In the genomic region with DNA sequence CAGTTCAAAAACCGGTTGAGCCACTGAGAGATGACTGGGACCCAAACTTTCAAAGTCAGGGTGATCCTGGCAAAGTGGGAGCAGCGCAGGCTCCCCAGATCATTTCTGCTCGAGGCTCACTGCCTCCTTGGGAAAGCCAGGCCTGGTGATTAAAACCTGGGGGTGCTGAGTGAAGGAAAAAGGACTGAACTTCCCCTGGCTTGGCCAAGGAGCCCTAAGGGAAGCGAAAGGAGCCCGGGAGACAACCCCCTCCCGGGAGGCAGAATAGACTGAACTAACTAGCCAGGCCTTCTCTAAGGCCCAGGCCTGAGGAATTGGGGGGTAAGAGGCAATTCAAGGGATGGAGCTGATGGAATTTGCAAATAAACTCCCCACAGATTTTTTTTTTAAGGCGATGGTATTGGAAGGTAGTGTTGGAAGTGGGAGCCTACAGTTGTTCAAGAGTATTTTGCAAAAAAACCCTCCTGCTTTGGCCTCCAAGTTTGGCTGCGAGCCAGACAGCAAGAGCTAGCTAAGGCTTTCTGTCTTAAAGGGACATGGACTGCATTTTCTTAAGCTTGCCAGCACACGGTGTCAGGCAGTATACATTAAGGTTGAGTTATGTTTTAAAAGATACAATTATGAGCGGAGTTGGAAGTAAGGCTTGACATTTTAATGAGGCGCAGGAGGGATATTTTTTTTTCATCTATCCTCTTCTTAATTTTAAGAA, we compare ENCODE assay signal across 9 mouse cellular contexts. TPM values are rescaled to one million over a fixed set of nuclear protein-coding genes. Genes with fewer than 3 reads are reported as not detected.
A peak's percentile ranks its signal among the peaks of the same experiment; 100 is the strongest.
DNase-seq lines count a peak whose midpoint lies in the region; ATAC-seq and TF ChIP-seq lines count a peak whose summit lies in the region.
"Had no signal": no experiment of that assay in that cellular context is flagged by ENCODE, and none has a peak within 500 bp of the region (broad histone marks: within the 10 kb centered on the region; RNA-seq: fewer than 3 reads in every experiment).

No protein-coding gene starts in this region.

- H3K4me3 ChIP-seq in forebrain, embryonic 13.5 days, result peak overlapping the region; percentile 20
- H3K4me3 ChIP-seq in kidney, embryonic 15.5 days (replicated peaks), result no peak overlapping the region
- H3K4me3 ChIP-seq in neural tube, embryonic 15.5 days (replicated peaks), result peak overlapping the region; percentile 69
- H3K4me3 ChIP-seq in intestine, embryonic 16.5 days (ENCODE audit: low read length), result no peak overlapping the region
- H3K4me3 ChIP-seq in liver, embryonic 12.5 days, result no peak overlapping the region
- no peak overlapping the region for H3K4me3 ChIP-seq in layer of hippocampus, adult 2 months

- H3K4me2 ChIP-seq in forebrain, embryonic 13.5 days, result peak overlapping the region; percentile 79
- peak overlapping the region; percentile 63 for H3K4me2 ChIP-seq in kidney, embryonic 15.5 days
- H3K4me2 ChIP-seq in neural tube, embryonic 15.5 days, result peak overlapping the region; percentile 91
- H3K4me2 ChIP-seq in intestine, embryonic 16.5 days (ENCODE audit: low read depth, low read length), result no peak overlapping the region
- H3K4me2 ChIP-seq in liver, embryonic 12.5 days, result no peak overlapping the region

- no peak for ATAC-seq in forebrain, embryonic 13.5 days
- no peak for ATAC-seq in kidney, embryonic 15.5 days (replicated peaks; ENCODE audit: low FRiP score)
- no peak for ATAC-seq in neural tube, embryonic 15.5 days (ENCODE audit: low FRiP score)
- no peak for ATAC-seq in intestine, embryonic 16.5 days
- no peak for ATAC-seq in liver, embryonic 12.5 days

- peak; percentile 74 for DNase-seq in A20 (ENCODE audit: low read depth, low spot score)
- peak; percentile 74 for DNase-seq in R1 (ENCODE audit: low read depth, low spot score)
- DNase-seq in layer of hippocampus, adult 2 months (ENCODE audit: low spot score in 2 of 2), result no peak

- H3K9ac ChIP-seq in forebrain, embryonic 13.5 days, result no peak overlapping the region
- no peak overlapping the region for H3K9ac ChIP-seq in kidney, embryonic 15.5 days
- peak overlapping the region; percentile 60; the same call in 1 of the 2 replicates for H3K9ac ChIP-seq in neural tube, embryonic 15.5 days (replicated peaks)
- H3K9ac ChIP-seq in intestine, embryonic 16.5 days (ENCODE audit: low read depth, low read length), result no peak overlapping the region
- H3K9ac ChIP-seq in liver, embryonic 12.5 days, result no peak overlapping the region
- H3K9ac ChIP-seq: liver, embryonic 14.5 days had no signal

- no peak overlapping the region for H3K27ac ChIP-seq in forebrain, embryonic 13.5 days
- peak overlapping the region; percentile 37; the same call in 1 of the 2 replicates for H3K27ac ChIP-seq in kidney, embryonic 15.5 days
- peak overlapping the region; percentile 87 for H3K27ac ChIP-seq in neural tube, embryonic 15.5 days (replicated peaks)
- H3K27ac ChIP-seq in intestine, embryonic 16.5 days (ENCODE audit: low read length), result no peak overlapping the region
- H3K27ac ChIP-seq in liver, embryonic 12.5 days, result no peak overlapping the region
- no peak overlapping the region for H3K27ac ChIP-seq in layer of hippocampus, adult 2 months
- H3K27ac ChIP-seq: liver, embryonic 14.5 days had no signal

- H3K36me3 ChIP-seq in forebrain, embryonic 13.5 days (ENCODE audit: poor library complexity, severe bottlenecking), result no peaks in the 10 kb centered on the region
- H3K36me3 ChIP-seq in kidney, embryonic 15.5 days, result peaks cover 3% of the 10 kb centered on the region; the same call in 1 of the 2 replicates
- no peaks in the 10 kb centered on the region for H3K36me3 ChIP-seq in neural tube, embryonic 15.5 days
- no peaks in the 10 kb centered on the region for H3K36me3 ChIP-seq in intestine, embryonic 16.5 days (ENCODE audit: control insufficient read depth, insufficient read depth, low read length)
- H3K36me3 ChIP-seq in liver, embryonic 12.5 days, result no peaks in the 10 kb centered on the region

- no peaks in the 10 kb centered on the region for H3K9me3 ChIP-seq in forebrain, embryonic 13.5 days (replicated peaks)
- H3K9me3 ChIP-seq in kidney, embryonic 15.5 days (replicated peaks), result no peaks in the 10 kb centered on the region
- no peaks in the 10 kb centered on the region for H3K9me3 ChIP-seq in neural tube, embryonic 15.5 days (replicated peaks)
- no peaks in the 10 kb centered on the region for H3K9me3 ChIP-seq in intestine, embryonic 16.5 days (ENCODE audit: control insufficient read depth, low read length)
- no peaks in the 10 kb centered on the region for H3K9me3 ChIP-seq in liver, embryonic 12.5 days (replicated peaks)

- no peak for TF ChIP-seq CTCF in layer of hippocampus, adult 2 months (conservative IDR thresholded peaks at IDR 0.05)

- H3K4me1 ChIP-seq in forebrain, embryonic 13.5 days, result peaks cover 24% of the 10 kb centered on the region; the same call in 1 of the 2 replicates
- H3K4me1 ChIP-seq in kidney, embryonic 15.5 days, result peaks cover 41% of the 10 kb centered on the region
- peaks cover 31% of the 10 kb centered on the region for H3K4me1 ChIP-seq in neural tube, embryonic 15.5 days
- H3K4me1 ChIP-seq in intestine, embryonic 16.5 days (ENCODE audit: control insufficient read depth, insufficient read depth, low read length), result 0 out of 2 replicates have a peak, but pooled peaks cover 2% of the 10 kb centered on the region
- peaks cover 3% of the 10 kb centered on the region; the same call in 1 of the 2 replicates for H3K4me1 ChIP-seq in liver, embryonic 12.5 days

- 16% methylated on average over 11 of the region's 11 CpGs for WGBS in forebrain, embryonic 13.5 days
- WGBS in kidney, embryonic 15.5 days, result 36% methylated on average over 11 of the region's 11 CpGs
- 27% methylated on average over 11 of the region's 11 CpGs for WGBS in neural tube, embryonic 15.5 days
- 39% methylated on average over 11 of the region's 11 CpGs for WGBS in intestine, embryonic 16.5 days
- 35% methylated on average over 11 of the region's 11 CpGs for WGBS in liver, embryonic 12.5 days (ENCODE audit: insufficient replicate concordance)

- H3K27me3 ChIP-seq in forebrain, embryonic 13.5 days, result peaks cover 61% of the 10 kb centered on the region
- peaks cover 35% of the 10 kb centered on the region for H3K27me3 ChIP-seq in kidney, embryonic 15.5 days
- H3K27me3 ChIP-seq in neural tube, embryonic 15.5 days (replicated peaks), result peaks cover 4% of the 10 kb centered on the region; the same call in 1 of the 2 replicates
- peaks cover 39% of the 10 kb centered on the region for H3K27me3 ChIP-seq in intestine, embryonic 16.5 days (replicated peaks; ENCODE audit: control insufficient read depth, insufficient read depth, low read length)
- H3K27me3 ChIP-seq in liver, embryonic 12.5 days (replicated peaks), result peaks cover 59% of the 10 kb centered on the region

RNA-seq across cellular contexts. Expression of a gene that starts 5.1 kb away (rescaled TPM):
- polyA plus RNA-seq in forebrain, embryonic 13.5 days (2015; fragmentation: Nextera tagmentation; extraction: Ambion mirVana), result 30.7 and 36.4 TPM in 2 replicates
- polyA plus RNA-seq in kidney, embryonic 15.5 days (2015; fragmentation: Nextera tagmentation; extraction: Ambion mirVana), result 22.8 and 24.1 TPM in 2 replicates
- 157 and 168 TPM in 2 replicates for polyA plus RNA-seq in neural tube, embryonic 15.5 days (2015; fragmentation: Nextera tagmentation; extraction: Ambion mirVana)
- polyA plus RNA-seq in intestine, embryonic 16.5 days (2015; fragmentation: Nextera tagmentation; extraction: Ambion mirVana), result 7.9 and 8.7 TPM in 2 replicates
- 0.26 and 0.41 TPM in 2 replicates for polyA plus RNA-seq in liver, embryonic 12.5 days (2016; fragmentation: Nextera tagmentation; extraction: Ambion mirVana)
- 1 to 10 TPM; 2.3 to 3.4 TPM for total RNA-seq in layer of hippocampus, adult 2 months (2021)

Comparison
In these comparisons a context has a peak if more than half of its experiments do, and no peak if none do; other contexts are left out.
1. DNase-seq: peak in A20 (single experiment) and R1 (single experiment); none in layer of hippocampus, adult 2 months (0 of 2).
2. H3K27ac ChIP-seq: peak in kidney, embryonic 15.5 days (single experiment) and neural tube, embryonic 15.5 days (single experiment); none in forebrain, embryonic 13.5 days (single experiment), intestine, embryonic 16.5 days (single experiment), liver, embryonic 12.5 days (single experiment) and layer of hippocampus, adult 2 months (single experiment).
3. H3K4me2 ChIP-seq: peak in forebrain, embryonic 13.5 days (single experiment), kidney, embryonic 15.5 days (single experiment) and neural tube, embryonic 15.5 days (single experiment); none in intestine, embryonic 16.5 days (single experiment) and liver, embryonic 12.5 days (single experiment).
4. H3K4me3 ChIP-seq: peak in forebrain, embryonic 13.5 days (single experiment) and neural tube, embryonic 15.5 days (single experiment); none in kidney, embryonic 15.5 days (single experiment), intestine, embryonic 16.5 days (single experiment), liver, embryonic 12.5 days (single experiment) and layer of hippocampus, adult 2 months (single experiment).